20 mouse cellular contexts compared by ENCODE assay signal in genomic region chr17:27657123-27657522, GRCm38 (mm10). TPM values are rescaled to one million over a fixed set of nuclear protein-coding genes. Genes with fewer than 3 reads are reported as not detected.
DNase-seq lines count a peak whose midpoint lies in the region; ATAC-seq lines count a peak whose summit lies in the region.
"Had no signal": no experiment of that assay in that cellular context is flagged by ENCODE, and none has a peak within 500 bp of the region (broad histone marks: within the 10 kb centered on the region; RNA-seq: fewer than 3 reads in every experiment).

No protein-coding gene starts in this region.

- no peak overlapping the region for H3K9ac ChIP-seq in hindbrain, embryonic 14.5 days
- no peak overlapping the region for H3K9ac ChIP-seq in neural tube, embryonic 14.5 days (replicated peaks; ENCODE audit: low read depth, low read length)
- H3K9ac ChIP-seq: forebrain, embryonic 12.5 days; liver, embryonic 13.5 days had no signal

- ATAC-seq in hindbrain, embryonic 14.5 days (ENCODE audit: low FRiP score) = no peak
- no peak for ATAC-seq in neural tube, embryonic 14.5 days (ENCODE audit: low read depth)
- ATAC-seq: lung, postnatal 0 days had no signal

- no peak for DNase-seq in hindbrain, embryonic 14.5 days (ENCODE audit: low spot score)
- no peak for DNase-seq in hindbrain, embryonic 10.5 days (ENCODE audit: low spot score)
- peak; percentile 27 for DNase-seq in right cerebral cortex, adult 18-20 months
- no peak for DNase-seq in right cerebral cortex, postnatal 4 days
- DNase-seq in cerebellum, adult 9-10 months = peak; percentile 88
- no peak for DNase-seq in forebrain, embryonic 10.5 days (ENCODE audit: extremely low spot score, low spot score)
- no peak for DNase-seq in kidney, postnatal 25 days
- DNase-seq: adrenal gland, postnatal 36 days; heart, adult 2 months; heart, postnatal 14 days; kidney, adult 2 months; liver, embryonic 13.5 days had no signal

- WGBS in hindbrain, embryonic 14.5 days = 71% methylated on average over 8 of the region's 8 CpGs
- 70% methylated on average over 8 of the region's 8 CpGs for WGBS in hindbrain, embryonic 10.5 days
- WGBS in neural tube, embryonic 14.5 days = 76% methylated on average over 8 of the region's 8 CpGs
- WGBS in forebrain, embryonic 10.5 days = 79% methylated on average over 8 of the region's 8 CpGs

- H3K36me3 ChIP-seq in hindbrain, embryonic 14.5 days (replicated peaks; ENCODE audit: control insufficient read depth, insufficient read depth) = no peaks in the 10 kb centered on the region
- H3K36me3 ChIP-seq in hindbrain, embryonic 10.5 days = no peaks in the 10 kb centered on the region
- H3K36me3 ChIP-seq in neural tube, embryonic 14.5 days (ENCODE audit: control insufficient read depth, insufficient read depth, low read length) = no peaks in the 10 kb centered on the region
- no peaks in the 10 kb centered on the region for H3K36me3 ChIP-seq in forebrain, embryonic 10.5 days (replicated peaks)
- H3K36me3 ChIP-seq: forebrain, embryonic 12.5 days; limb, embryonic 10.5 days; liver, embryonic 13.5 days had no signal

- H3K4me1 ChIP-seq in hindbrain, embryonic 14.5 days (replicated peaks; ENCODE audit: control insufficient read depth, insufficient read depth, low read length) = peaks cover 10% of the 10 kb centered on the region; the same call in 1 of the 2 replicates
- peaks cover 22% of the 10 kb centered on the region for H3K4me1 ChIP-seq in hindbrain, embryonic 10.5 days (replicated peaks)
- H3K4me1 ChIP-seq in neural tube, embryonic 14.5 days (ENCODE audit: control insufficient read depth, insufficient read depth, low read length) = peaks cover 7% of the 10 kb centered on the region; the same call in 1 of the 2 replicates
- peaks cover 25% of the 10 kb centered on the region for H3K4me1 ChIP-seq in forebrain, embryonic 10.5 days

- H3K27me3 ChIP-seq in hindbrain, embryonic 14.5 days (ENCODE audit: control insufficient read depth, insufficient read depth, low read length) = no peaks in the 10 kb centered on the region
- peaks cover 44% of the 10 kb centered on the region for H3K27me3 ChIP-seq in hindbrain, embryonic 10.5 days (ENCODE audit: insufficient read depth, poor library complexity, severe bottlenecking)
- no peaks in the 10 kb centered on the region for H3K27me3 ChIP-seq in neural tube, embryonic 14.5 days (ENCODE audit: control insufficient read depth, insufficient read depth, low read length)
- H3K27me3 ChIP-seq in forebrain, embryonic 10.5 days (ENCODE audit: poor library complexity, severe bottlenecking) = peaks cover 46% of the 10 kb centered on the region

- H3K4me3 ChIP-seq in hindbrain, embryonic 14.5 days (replicated peaks; ENCODE audit: low read length) = no peak overlapping the region
- no peak overlapping the region for H3K4me3 ChIP-seq in hindbrain, embryonic 10.5 days
- H3K4me3 ChIP-seq in neural tube, embryonic 14.5 days (ENCODE audit: low read depth, low read length) = no peak overlapping the region; the same call in 1 of the 2 replicates
- no peak overlapping the region for H3K4me3 ChIP-seq in forebrain, embryonic 10.5 days
- H3K4me3 ChIP-seq: forebrain, embryonic 12.5 days; heart, adult 2 months; liver, embryonic 13.5 days; megakaryocyte, embryonic 14.5 days had no signal

- no peak overlapping the region for H3K27ac ChIP-seq in hindbrain, embryonic 14.5 days
- no peak overlapping the region for H3K27ac ChIP-seq in hindbrain, embryonic 10.5 days
- no peak overlapping the region for H3K27ac ChIP-seq in neural tube, embryonic 14.5 days (ENCODE audit: low read depth, low read length)
- no peak overlapping the region for H3K27ac ChIP-seq in forebrain, embryonic 10.5 days
- H3K27ac ChIP-seq: forebrain, embryonic 12.5 days; heart, adult 2 months; liver, embryonic 13.5 days had no signal

- H3K9me3 ChIP-seq in hindbrain, embryonic 14.5 days (ENCODE audit: control insufficient read depth, low read length) = no peaks in the 10 kb centered on the region
- H3K9me3 ChIP-seq in hindbrain, embryonic 10.5 days = no peaks in the 10 kb centered on the region
- no peaks in the 10 kb centered on the region for H3K9me3 ChIP-seq in neural tube, embryonic 14.5 days (ENCODE audit: control insufficient read depth, low read length)
- H3K9me3 ChIP-seq in forebrain, embryonic 10.5 days = no peaks in the 10 kb centered on the region
- H3K9me3 ChIP-seq: forebrain, embryonic 12.5 days; limb, embryonic 10.5 days; liver, embryonic 13.5 days had no signal

- peak overlapping the region; percentile 83; the same call in 1 of the 2 replicates for H3K4me2 ChIP-seq in hindbrain, embryonic 14.5 days (replicated peaks)
- peak overlapping the region; percentile 68; the same call in 1 of the 2 replicates for H3K4me2 ChIP-seq in neural tube, embryonic 14.5 days (ENCODE audit: low read depth, low read length)
- H3K4me2 ChIP-seq: liver, embryonic 13.5 days had no signal

RNA-seq across cellular contexts. Expression of gene Pacsin1, which starts 1.8 kb away (rescaled TPM):
- 44.5 and 51.7 TPM in 2 replicates for polyA plus RNA-seq in hindbrain, embryonic 14.5 days (2014; fragmentation: Nextera tagmentation; extraction: Ambion mirVana)
- polyA plus RNA-seq in hindbrain, embryonic 10.5 days (2016; fragmentation: Nextera tagmentation; extraction: Ambion mirVana) = 3.4 and 3.6 TPM in 2 replicates
- polyA plus RNA-seq in neural tube, embryonic 14.5 days (2014; fragmentation: Nextera tagmentation; extraction: Ambion mirVana) = 45.5 and 53.6 TPM in 2 replicates
- polyA plus RNA-seq in forebrain, embryonic 10.5 days (2016; fragmentation: Nextera tagmentation; extraction: Ambion mirVana) = 4.3 TPM in 2 replicates
- polyA plus RNA-seq: C2C12 had no signal

RNA-seq across cellular contexts. Expression of gene Rps10, which starts 20.7 kb away (rescaled TPM):
- polyA plus RNA-seq in hindbrain, embryonic 14.5 days (2014; fragmentation: Nextera tagmentation; extraction: Ambion mirVana) = 489 and 624 TPM in 2 replicates
- 827 and 832 TPM in 2 replicates for polyA plus RNA-seq in hindbrain, embryonic 10.5 days (2016; fragmentation: Nextera tagmentation; extraction: Ambion mirVana)
- 510 and 518 TPM in 2 replicates for polyA plus RNA-seq in neural tube, embryonic 14.5 days (2014; fragmentation: Nextera tagmentation; extraction: Ambion mirVana)
- polyA plus RNA-seq in forebrain, embryonic 10.5 days (2016; fragmentation: Nextera tagmentation; extraction: Ambion mirVana) = 919 and 934 TPM in 2 replicates

RNA-seq across cellular contexts. Expression of gene RPS10-NUDT3, which starts 22.1 kb away (rescaled TPM):
- not detected in 2 replicates for polyA plus RNA-seq in hindbrain, embryonic 14.5 days (2014; fragmentation: Nextera tagmentation; extraction: Ambion mirVana)
- polyA plus RNA-seq in hindbrain, embryonic 10.5 days (2016; fragmentation: Nextera tagmentation; extraction: Ambion mirVana) = 0.86 TPM in 1 of 2 replicates, not detected in the other
- polyA plus RNA-seq in neural tube, embryonic 14.5 days (2014; fragmentation: Nextera tagmentation; extraction: Ambion mirVana) = not detected in 2 replicates
- polyA plus RNA-seq in forebrain, embryonic 10.5 days (2016; fragmentation: Nextera tagmentation; extraction: Ambion mirVana) = not detected in 2 replicates
- polyA plus RNA-seq: C2C12; embryonic facial prominence, embryonic 14.5 days; forebrain, embryonic 12.5 days; heart, adult 2 months; kidney, adult 2 months; limb, embryonic 10.5 days; liver, embryonic 13.5 days; lung, postnatal 0 days; thymus, postnatal 0 days had no signal

RNA-seq across cellular contexts. Expression of gene Nudt3, which starts 33.8 kb away (rescaled TPM):
- polyA plus RNA-seq in hindbrain, embryonic 14.5 days (2014; fragmentation: Nextera tagmentation; extraction: Ambion mirVana) = 107 and 115 TPM in 2 replicates
- polyA plus RNA-seq in hindbrain, embryonic 10.5 days (2016; fragmentation: Nextera tagmentation; extraction: Ambion mirVana) = 90.6 and 145 TPM in 2 replicates
- 74.8 and 125 TPM in 2 replicates for polyA plus RNA-seq in neural tube, embryonic 14.5 days (2014; fragmentation: Nextera tagmentation; extraction: Ambion mirVana)
- 81.9 and 91.7 TPM in 2 replicates for polyA plus RNA-seq in forebrain, embryonic 10.5 days (2016; fragmentation: Nextera tagmentation; extraction: Ambion mirVana)

Comparison
In these comparisons a context has a peak if more than half of its experiments do, and no peak if none do; other contexts are left out.
1. DNase-seq: peak in right cerebral cortex, adult 18-20 months (single experiment) and cerebellum, adult 9-10 months (single experiment); none in hindbrain, embryonic 14.5 days (single experiment), hindbrain, embryonic 10.5 days (single experiment), right cerebral cortex, postnatal 4 days (single experiment), forebrain, embryonic 10.5 days (single experiment) and kidney, postnatal 25 days (0 of 2).